Mouse (Mus musculus) megakaryocyte, embryonic 14.5 days (primary cell): ENCODE measurements around the gene Gm45015.

Experiments
- FLI1 ChIP-seq: IDR thresholded peaks from 2 replicates; pipeline ENCODE4 v1.6.1; 2012; ENCODE audit warnings: low read length, inconsistent platforms, mixed read lengths
- GATA1 ChIP-seq: IDR thresholded peaks from 3 replicates; pipeline ENCODE4 v1.6.1; 2012; ENCODE audit warnings: mixed read lengths, low read length, inconsistent platforms, borderline replicate concordance

DNA sequence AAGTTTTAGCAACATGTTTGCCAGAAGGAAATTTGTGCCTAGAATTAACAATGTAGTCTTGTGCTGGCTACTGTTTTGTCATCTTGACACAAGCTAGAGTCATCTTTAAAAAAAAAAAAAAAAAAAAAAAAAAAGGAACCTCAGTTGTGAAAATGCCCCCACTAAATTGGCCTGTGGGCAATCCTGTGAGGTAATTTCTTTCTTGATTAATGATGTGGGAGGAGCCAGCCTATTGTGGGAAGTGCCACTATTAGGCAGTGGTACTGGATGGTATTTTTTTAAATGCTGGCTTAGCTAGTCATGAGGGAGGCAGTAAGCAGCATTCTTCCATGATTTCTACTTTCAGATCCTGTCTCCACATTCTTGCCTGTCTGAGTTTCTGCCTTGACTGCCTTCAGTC, 26.7 kb upstream of the Gm45015 start:
- TF ChIP-seq GATA1 (no peak), FLI1 (no peak)
